Mouse (Mus musculus) heart, adult 2 months (tissue): ENCODE measurements around the gene 1700024P04Rik. TPM values are rescaled to one million over a fixed set of nuclear protein-coding genes. Genes with fewer than 3 reads are reported as not detected.

Experiments used
- DNase-seq, 2 experiments: peaks; one replicate each; pipeline ENCODE4 v3.0.0; 2021
- H3K27ac ChIP-seq: fragments of 200-600 bp; 2 replicates; pipeline ENCODE4 v1.8.1; 2022
- H3K27me3 ChIP-seq: fragments of 200-500 bp; 2 replicates; pipeline ENCODE4 v1.6.1; 2012; ENCODE audit warnings: mild to moderate bottlenecking, low read length, inconsistent platforms, mixed read lengths; ENCODE audit not compliant: control insufficient read depth, insufficient read depth
- H3K36me3 ChIP-seq: fragments of 200-500 bp; 2 replicates; pipeline ENCODE4 v1.6.1; 2012; ENCODE audit warnings: low read length, inconsistent platforms; ENCODE audit not compliant: control insufficient read depth, insufficient read depth
- H3K4me1 ChIP-seq: fragments of 200-500 bp; 2 replicates; pipeline ENCODE4 v1.6.1; 2011; ENCODE audit warnings: low read length; ENCODE audit not compliant: control insufficient read depth, insufficient read depth
- H3K4me3 ChIP-seq: fragments of 200-600 bp; 2 replicates; pipeline ENCODE4 v1.8.1; 2022
- H3K79me2 ChIP-seq: fragments of 200-500 bp; replicated peaks from 2 replicates; pipeline ENCODE4 v1.6.1; 2012; ENCODE audit warnings: mild to moderate bottlenecking, inconsistent platforms, low read length, moderate library complexity, mixed read lengths; ENCODE audit not compliant: control insufficient read depth, insufficient read depth
- H3K9ac ChIP-seq: fragments of 200-500 bp; 2 replicates; pipeline ENCODE4 v1.6.1; 2012; ENCODE audit warnings: low read depth, mild to moderate bottlenecking, control low read depth, inconsistent platforms, low read length, mixed read lengths
- CTCF ChIP-seq: fragments of 200-600 bp; IDR thresholded peaks from 2 replicates; pipeline ENCODE4 v1.8.1; 2022; ENCODE audit warnings: antibody characterized with exemption, mild to moderate bottlenecking, moderate library complexity
- EP300 ChIP-seq: fragments of 200-500 bp; IDR thresholded peaks from 2 replicates; pipeline ENCODE4 v1.6.1; 2011; ENCODE audit warnings: low read depth, low read length, control low read depth; ENCODE audit not compliant: insufficient read depth
- POLR2A ChIP-seq: fragments of 200-500 bp; IDR thresholded peaks from 2 replicates; pipeline ENCODE4 v1.6.1; 2011; ENCODE audit warnings: mild to moderate bottlenecking, low read depth, low read length, control low read depth; ENCODE audit not compliant: insufficient read depth
- WGBS: fragments of 180-500 bp; shearing (Covaris S2); methylation state at CpG from one replicate; pipeline ENCODE4 v1.1.7; 2018; 5-methylcytosine and 5-hydroxymethylcytosine counted together
- intact Hi-C: fragments of 180-260 bp; cut with DNase I; formaldehyde crosslinking; loops from one replicate; pipeline ENCODE4 v1.15.1; 2025
- polyA plus RNA-seq: library from polyadenylated mRNA; depleted of rRNA; stranded (reverse); fragments of >200 nt; gene quantifications from 2 replicates; pipeline ENCODE4 v1.2.3, GENCODE M21; 2012; rRNA removed
- total RNA-seq, 2 experiments: library from RNA; stranded (reverse); gene quantifications; 2 replicates each; pipeline ENCODE4 v1.2.3; 2021

The 1700024P04Rik gene
- total and polyA plus RNA-seq, 3 experiments = not detected

DNA sequence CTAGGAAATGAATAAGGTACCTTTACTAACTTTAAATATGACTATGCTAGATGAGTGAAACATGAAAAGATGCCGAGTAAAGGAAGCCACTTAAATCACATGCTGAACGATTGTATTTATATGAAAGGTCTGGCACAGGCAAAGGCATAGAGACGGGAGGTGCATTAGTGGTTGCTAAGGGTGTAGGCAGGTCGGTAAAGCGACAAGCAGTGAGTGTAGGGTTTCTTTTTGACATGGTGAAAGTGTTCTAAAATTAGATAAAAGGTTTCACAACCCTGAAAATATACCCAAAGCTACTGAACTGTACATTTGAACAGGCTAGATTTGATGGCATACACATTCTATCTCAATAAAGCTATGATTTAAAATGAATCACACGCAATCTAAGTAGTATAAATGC, 47.3 kb downstream of the 1700024P04Rik start:
- Histone ChIP-seq H3K36me3 (no peaks in the 10 kb centered on the region), H3K27me3 (no peaks in the 10 kb centered on the region), H3K4me1 (no peaks in the 10 kb centered on the region), H3K79me2 (no peaks in the 10 kb centered on the region), H3K27ac (no peak overlapping the region), H3K4me3 (no peak overlapping the region), H3K9ac (no peak overlapping the region)
- no peak for TF ChIP-seq EP300
- no peak for TF ChIP-seq POLR2A
- TF ChIP-seq CTCF = no peak
- intact Hi-C loops = no loop called here
- 69% methylated on average over 6 of the region's 6 CpGs for WGBS
- DNase-seq = no peak

Other genes with a start within 250 kb of the 1700024P04Rik start
- 10 to 100 TPM; 35.4 to 37.6 TPM for gene Fcho2, start 169.1 kb downstream of the 1700024P04Rik start, total RNA-seq
- 11.8 and 17.0 TPM in 2 replicates for gene Fcho2, start 169.1 kb downstream of the 1700024P04Rik start, polyA plus RNA-seq
- gene Tnpo1, start 58.2 kb downstream of the 1700024P04Rik start, total RNA-seq = 10 to 100 TPM; 58.9 to 60.4 TPM
- gene Tnpo1, start 58.2 kb downstream of the 1700024P04Rik start, polyA plus RNA-seq = 16.1 and 31.2 TPM in 2 replicates
- gene Zfp366, start 200.3 kb upstream of the 1700024P04Rik start, total RNA-seq = 10 to 100 TPM in 1 of 2 experiments, 1 to 10 TPM in 1; 9.7 to 14.4 TPM
- 5.0 and 7.8 TPM in 2 replicates for gene Zfp366, start 200.3 kb upstream of the 1700024P04Rik start, polyA plus RNA-seq